Mouse (Mus musculus) kidney, adult 2 months (tissue): ENCODE measurements around the gene Gmnn.

ENCODE experiments used
- CTCF ChIP-seq: fragments of 200-500 bp; conservative IDR thresholded peaks from 2 replicates; pipeline ENCODE4 v1.5.1; 2011; ENCODE audit warnings: low read depth, mild to moderate bottlenecking, control low read depth, low read length, moderate library complexity, mixed read lengths; ENCODE audit not compliant: insufficient read depth, insufficient read length
- POLR2A ChIP-seq: fragments of 200-500 bp; IDR thresholded peaks from one replicate; pipeline ENCODE4 v1.6.1; 2011; ENCODE audit warnings: low read depth, low read length, control low read depth

DNA sequence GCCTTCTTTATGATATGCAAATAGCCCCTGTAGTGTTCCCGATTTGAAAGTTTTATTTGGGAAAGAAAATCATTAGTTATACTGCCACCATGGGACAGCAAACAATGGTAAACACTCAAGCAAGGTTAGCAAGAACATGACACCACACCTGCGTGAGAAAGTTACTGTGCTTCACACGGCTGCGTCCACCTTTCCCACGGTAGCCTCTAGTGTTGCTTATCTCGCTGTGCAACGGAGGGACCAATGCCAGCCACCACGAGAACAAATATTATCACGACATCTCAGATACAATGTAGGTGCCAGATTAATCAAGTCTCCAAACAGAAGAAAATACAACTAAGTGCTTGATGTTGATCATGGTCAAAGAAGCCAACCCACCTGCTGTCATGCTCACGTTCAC is 2.3 kb downstream of the Gmnn start:
- no peak for TF ChIP-seq CTCF
- TF ChIP-seq POLR2A, result no peak
